Mouse (Mus musculus): ENCODE results near the gene Cbr3. TPM values are rescaled to one million over a fixed set of nuclear protein-coding genes. Genes with fewer than 3 reads are reported as not detected.

Cbr3 gene
- total and polyA plus RNA-seq, 3 experiments = 7.8 to 10.8 (median 9.8) TPM

DNA sequence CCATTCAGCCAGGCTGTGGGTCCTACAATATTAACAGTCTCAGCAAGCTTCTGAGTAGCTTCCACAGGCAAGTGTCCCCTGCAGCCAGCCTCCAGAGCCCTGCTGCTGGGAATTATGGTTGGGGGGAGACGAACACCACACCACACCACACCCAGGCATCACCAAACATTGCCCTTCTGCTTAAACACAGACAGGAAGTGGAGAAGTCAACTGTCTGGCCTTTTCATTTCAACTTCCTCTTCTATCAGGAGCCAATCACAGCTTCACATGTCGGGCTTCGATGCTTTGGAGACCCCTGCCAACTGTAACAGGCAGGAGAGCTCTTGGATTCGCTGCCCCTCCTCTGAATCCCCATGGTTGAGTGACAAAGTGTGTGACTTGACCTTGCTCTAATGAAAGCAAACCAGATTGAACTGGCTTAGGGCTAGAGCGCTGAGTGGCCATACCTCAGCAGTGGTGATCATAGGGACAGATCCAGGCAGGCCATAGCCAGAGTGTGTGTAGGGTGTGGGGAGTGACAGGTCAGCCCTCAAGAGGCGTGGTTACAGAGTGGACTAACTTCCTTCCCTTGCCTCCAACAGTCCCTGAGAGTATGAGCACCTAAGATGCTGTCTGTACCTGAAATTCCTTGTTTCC, 8.3 kb downstream of the Cbr3 start:
- Histone ChIP-seq H3K4me3 (replicated peaks in 1 of 3; ENCODE audit: low read depth in 2 of 3, low read length in 2 of 3, poor library complexity in 1 of 3) (no peak overlapping the region), H3K4me2 (ENCODE audit: insufficient read depth, low read depth, poor library complexity, severe bottlenecking) (no peak overlapping the region), H3K27me3 (replicated peaks) (no peaks in the 10 kb centered on the region), H3K9ac (ENCODE audit: insufficient read depth, low read depth) (no peak overlapping the region), H3K4me1 (ENCODE audit: control insufficient read depth in 1 of 2, insufficient read depth in 2 of 2) (peaks cover 0 to 14% of the 10 kb centered on the region in 2 experiments; a peak in 2 of 4 replicates), H3K79me2 (replicated peaks; ENCODE audit: control insufficient read depth, extremely low read depth, insufficient read depth, poor library complexity, severe bottlenecking) (no peaks in the 10 kb centered on the region), H3K27ac (ENCODE audit: insufficient read depth, low read depth) (no peak overlapping the region), H3K36me3 (replicated peaks in 1 of 2; ENCODE audit: control insufficient read depth in 1 of 2, insufficient read depth in 1 of 2, low read length in 1 of 2) (no peaks in the 10 kb centered on the region), H3K9me3 (replicated peaks; ENCODE audit: low read length) (no peaks in the 10 kb centered on the region)
- in situ Hi-C loops (cut with MboI; ENCODE audit: low pct_ligation_motif_present, low pct_unique_long_range_greater_than_20kb, low sequenced_read_pairs) = loop anchor here (25.0 kb wide), 2 partner anchors 321 to 571 kb away; partner anchors contain the start of gene Cldn14
- no peak for TF ChIP-seq CTCF (conservative IDR thresholded peaks at IDR 0.05 in 1 of 2, IDR thresholded peaks at IDR 0.05 in 1 of 2; ENCODE audit: low read depth in 2 of 2, low read length in 2 of 2)
- no peak for TF ChIP-seq ELF1 (IDR thresholded peaks at IDR 0.05; ENCODE audit: low read depth, low read length)
- TF ChIP-seq PAX5 (IDR thresholded peaks at IDR 0.05; ENCODE audit: low read length) = no peak
- no peak for TF ChIP-seq TCF12 (IDR thresholded peaks at IDR 0.05; ENCODE audit: low read depth, low read length)
- TF ChIP-seq ZNF384 (IDR thresholded peaks at IDR 0.05; ENCODE audit: low read depth, low read length) = no peak
- no peak for TF ChIP-seq CHD1 (IDR thresholded peaks at IDR 0.05; ENCODE audit: low read depth, low read length)
- TF ChIP-seq USF1 (IDR thresholded peaks at IDR 0.05; ENCODE audit: low read depth, low read length) = no peak
- TF ChIP-seq RAD21 (IDR thresholded peaks at IDR 0.05; ENCODE audit: low read depth, low read length) = no peak
- TF ChIP-seq GABPA (IDR thresholded peaks at IDR 0.05; ENCODE audit: insufficient replicate concordance, low read depth, low read length) = no peak
- no peak for TF ChIP-seq JUND (conservative IDR thresholded peaks at IDR 0.05; ENCODE audit: low read depth, low read length)
- no peak for TF ChIP-seq NRF1 (IDR thresholded peaks at IDR 0.05; ENCODE audit: low read depth, low read length)
- TF ChIP-seq JUN (IDR thresholded peaks at IDR 0.05; ENCODE audit: insufficient read depth, low read depth, low read length) = no peak
- TF ChIP-seq TBP (conservative IDR thresholded peaks at IDR 0.05; ENCODE audit: low read depth, low read length) = no peak
- DNase-seq (ENCODE audit: extremely low read depth) = no peak
- dilution Hi-C loops (cut with MboI; ENCODE audit: extremely low pct_ligation_motif_present, extremely low pct_unique_long_range_greater_than_20kb, low sequenced_read_pairs) = no loop called here

DNA sequence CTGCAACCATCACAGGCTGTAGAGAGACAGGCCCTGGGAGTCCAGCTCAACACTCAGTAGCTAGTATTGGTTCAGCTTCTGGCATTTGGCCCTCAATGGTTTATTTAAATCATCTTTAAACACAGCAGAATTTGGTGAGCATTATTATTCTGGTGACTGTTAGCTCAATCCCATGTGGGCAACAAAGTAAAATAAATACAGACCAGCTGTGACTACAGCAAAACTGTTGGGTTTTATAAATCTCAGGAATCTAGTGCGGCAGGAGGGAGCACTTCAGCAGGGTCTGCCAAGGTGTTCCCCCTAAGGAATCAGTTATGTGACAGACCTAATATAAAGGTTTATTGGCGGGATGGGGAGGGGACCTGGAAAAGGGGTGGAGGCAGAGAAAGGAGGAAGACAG, 9.7 kb downstream of the Cbr3 start:
- no peak overlapping the region for H3K27ac ChIP-seq (ENCODE audit: insufficient read depth, low read depth)
- no peaks in the 10 kb centered on the region for H3K9me3 ChIP-seq (replicated peaks; ENCODE audit: low read length)
- no peaks in the 10 kb centered on the region for H3K36me3 ChIP-seq (replicated peaks in 1 of 2; ENCODE audit: control insufficient read depth in 1 of 2, insufficient read depth in 1 of 2, low read length in 1 of 2)
- dilution Hi-C loops (cut with MboI; ENCODE audit: extremely low pct_ligation_motif_present, extremely low pct_unique_long_range_greater_than_20kb, low sequenced_read_pairs) (no loop called here), in situ Hi-C loops (cut with MboI; ENCODE audit: low pct_ligation_motif_present, low pct_unique_long_range_greater_than_20kb, low sequenced_read_pairs) (loop anchor here (25.0 kb wide), 2 partner anchors 320 to 570 kb away; partner anchors contain the start of gene Cldn14)
- no peak overlapping the region for H3K4me2 ChIP-seq (ENCODE audit: insufficient read depth, low read depth, poor library complexity, severe bottlenecking)
- H3K9ac ChIP-seq (ENCODE audit: insufficient read depth, low read depth) = no peak overlapping the region
- no peak overlapping the region for H3K4me3 ChIP-seq (replicated peaks in 1 of 3; ENCODE audit: low read depth in 2 of 3, low read length in 2 of 3, poor library complexity in 1 of 3)
- peaks cover 0 to 11% of the 10 kb centered on the region in 2 experiments; a peak in 2 of 4 replicates for H3K4me1 ChIP-seq (ENCODE audit: control insufficient read depth in 1 of 2, insufficient read depth in 2 of 2)
- no peak for DNase-seq (ENCODE audit: extremely low read depth)
- no peaks in the 10 kb centered on the region for H3K79me2 ChIP-seq (replicated peaks; ENCODE audit: control insufficient read depth, extremely low read depth, insufficient read depth, poor library complexity, severe bottlenecking)
- H3K27me3 ChIP-seq (replicated peaks) = peaks cover 4% of the 10 kb centered on the region
- no peak for TF ChIP-seq USF2 (conservative IDR thresholded peaks at IDR 0.05; ENCODE audit: low read depth, low read length)
- no peak for TF ChIP-seq POLR2A (IDR thresholded peaks at IDR 0.05; ENCODE audit: low read depth, low read length)
- no peak for TF ChIP-seq SMC3 (IDR thresholded peaks at IDR 0.05; ENCODE audit: low read depth, low read length)
- no peak for TF ChIP-seq TBP (conservative IDR thresholded peaks at IDR 0.05; ENCODE audit: low read depth, low read length)
- TF ChIP-seq ZKSCAN1 (IDR thresholded peaks at IDR 0.05; ENCODE audit: borderline replicate concordance, low read depth, low read length) = no peak
- TF ChIP-seq NRF1 (IDR thresholded peaks at IDR 0.05; ENCODE audit: low read depth, low read length) = no peak
- TF ChIP-seq ZNF384 (IDR thresholded peaks at IDR 0.05; ENCODE audit: low read depth, low read length) = no peak
- TF ChIP-seq CHD1 (IDR thresholded peaks at IDR 0.05; ENCODE audit: low read depth, low read length) = no peak
- no peak for TF ChIP-seq KAT2A (IDR thresholded peaks at IDR 0.05; ENCODE audit: insufficient replicate concordance, low read length)

Measured in CH12.LX (cell line).